Mouse (Mus musculus) frontal cortex, postnatal 10 days (tissue): ENCODE results near the gene Gm9268.
"Not testable (repeated sequence)": the region's sequence is repeated elsewhere in the genome, so short reads cannot be mapped to it uniquely, and the experiment has no call there.

ENCODE experiments used
- DNase-seq, 2 experiments: peaks; one replicate each; pipeline ENCODE4 v3.0.0; 2022; ENCODE audit warnings: low spot score in 2 of 2, mixed read lengths in 1 of 2

Gene Gm9268

DNA sequence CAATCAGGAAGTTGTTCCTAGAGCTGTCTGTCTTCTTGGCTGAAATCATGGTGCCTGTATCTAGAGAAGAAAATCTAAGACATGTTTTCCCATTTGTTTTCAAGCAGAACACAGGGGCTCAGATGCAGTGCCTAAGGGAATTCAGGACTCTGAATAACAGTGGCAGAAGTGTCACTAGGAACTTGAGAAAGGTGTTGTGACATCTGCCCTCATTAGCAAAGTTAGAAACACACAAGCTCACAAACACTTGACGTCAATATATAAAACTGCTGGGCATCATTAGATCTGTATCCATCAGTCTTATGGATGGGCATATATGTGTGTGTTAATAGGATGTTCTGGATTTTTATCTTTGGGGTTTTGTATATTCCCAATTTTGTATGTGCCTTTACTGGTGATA, at the start of gene Gm9268:
TSS of gene Gm9268 (plus strand) at position 301 of the 400 bp plus-strand sequence.
- not testable (repeated sequence) for DNase-seq

DNA sequence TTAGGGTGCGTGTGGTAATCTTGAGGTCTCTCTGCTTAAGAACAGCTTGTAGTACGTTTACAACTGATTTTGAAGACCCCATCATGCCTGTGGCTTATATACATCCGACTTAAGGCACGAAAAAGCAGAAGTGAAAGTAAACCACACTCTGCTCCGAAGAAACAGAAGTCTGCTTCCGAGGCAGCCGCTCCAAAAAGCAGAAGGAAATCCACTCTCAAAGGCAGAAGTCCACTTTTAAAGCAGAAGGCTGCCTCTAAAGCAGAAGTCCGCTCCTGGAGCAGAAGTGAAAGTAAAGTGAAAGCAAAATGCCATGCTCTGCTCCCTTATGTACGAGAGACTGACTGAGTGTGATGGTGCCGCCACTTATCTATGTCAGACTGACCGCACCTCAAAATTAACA, 38.5 kb upstream of the Gm9268 start:
- no peak for DNase-seq

DNA sequence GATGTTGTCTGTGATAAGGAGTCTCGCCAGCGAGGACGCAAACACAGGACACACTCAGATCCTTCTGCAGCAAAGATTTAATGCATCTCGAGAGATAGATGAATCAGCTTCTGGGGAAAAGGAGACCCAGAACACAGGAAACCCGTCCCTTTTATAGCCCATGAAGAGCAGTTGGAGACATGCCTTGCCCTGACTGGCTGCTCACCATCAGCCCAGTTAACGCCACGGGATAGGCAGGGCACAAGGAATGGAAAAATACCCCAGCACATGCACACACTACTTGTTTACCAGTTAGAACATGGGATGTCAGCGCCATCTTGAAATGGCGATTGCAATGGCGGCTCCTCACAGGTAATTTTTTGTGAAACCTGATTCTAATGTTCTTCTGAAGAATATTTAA, 37.8 kb upstream of the Gm9268 start:
- no peak for DNase-seq

DNA sequence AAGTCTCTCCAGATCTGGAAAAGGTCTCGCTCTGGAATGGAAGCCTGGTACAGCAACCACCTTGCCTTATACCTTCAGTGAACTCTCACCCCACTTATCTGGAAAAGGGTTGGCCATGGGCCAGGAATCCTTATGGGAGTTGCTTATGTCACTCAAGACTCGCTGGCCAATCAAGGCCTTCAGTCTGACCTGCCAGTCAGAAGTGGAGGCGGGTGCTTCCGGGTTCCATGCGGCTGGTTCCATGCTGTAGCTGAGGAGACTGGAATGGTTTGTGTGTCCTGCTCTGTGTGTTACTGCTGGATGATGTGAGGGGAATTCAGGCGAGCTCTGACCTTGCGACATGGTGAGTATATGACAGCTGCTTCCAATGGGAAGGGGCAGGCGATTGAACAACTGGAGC, 59.3 kb downstream of the Gm9268 start:
- DNase-seq: no peak
